Mouse (Mus musculus) mouse trophoblast stem cell (cell line): ENCODE data around the gene Ccdc63.
"Not testable (repeated sequence)": the region's sequence is repeated elsewhere in the genome, so short reads cannot be mapped to it uniquely, and the experiment has no call there.

Experiments used
- in situ Hi-C, 2 experiments: fragments of 300-500 bp; cut with MseI, MboI; formaldehyde crosslinking; loops; 2 replicates in 1 of 2; 3 replicates in 1 of 2; pipeline ENCODE4 v1.15.1; 2025

Ccdc63 gene

GRCm38 (mm10) chr5:122149259-122149658 is 8.6 kb upstream of the Ccdc63 start:
- in situ Hi-C loops, result no loop called here

- in situ Hi-C loops, result no loop called here
Observed at GRCm38 (mm10) chr5:122148107-122148506, 7.5 kb upstream of the Ccdc63 start.

GRCm38 (mm10) chr5:122146609-122147008 is 6.0 kb upstream of the Ccdc63 start:
- in situ Hi-C loops, result no loop called here

GRCm38 (mm10) chr5:122146056-122146580 is 5.5 kb upstream of the Ccdc63 start:
- in situ Hi-C loops, result no loop called here

- in situ Hi-C loops, result no loop called here
Observed at GRCm38 (mm10) chr5:122145381-122146055, 4.9 kb upstream of the Ccdc63 start.

- in situ Hi-C loops, result no loop called here
Observed at GRCm38 (mm10) chr5:122144825-122145224, 4.2 kb upstream of the Ccdc63 start.

- in situ Hi-C loops, result no loop called here
Observed at GRCm38 (mm10) chr5:122143543-122143942, 2.9 kb upstream of the Ccdc63 start.

- in situ Hi-C loops, result no loop called here
Observed at GRCm38 (mm10) chr5:122142230-122142992, 1.8 kb upstream of the Ccdc63 start.

GRCm38 (mm10) chr5:122139771-122140170 is 852 bp downstream of the Ccdc63 start:
- in situ Hi-C loops, result not testable (repeated sequence)

- in situ Hi-C loops, result no loop called here
Observed at GRCm38 (mm10) chr5:122138856-122139255, 1.8 kb downstream of the Ccdc63 start.

- in situ Hi-C loops, result no loop called here
Observed at GRCm38 (mm10) chr5:122136508-122137408, 3.9 kb downstream of the Ccdc63 start.

- in situ Hi-C loops, result no loop called here
Observed at GRCm38 (mm10) chr5:122135290-122135882, 5.2 kb downstream of the Ccdc63 start.

- in situ Hi-C loops, result no loop called here
Observed at GRCm38 (mm10) chr5:122134395-122135289, 6.0 kb downstream of the Ccdc63 start.

GRCm38 (mm10) chr5:122133050-122133389 is 7.6 kb downstream of the Ccdc63 start:
- in situ Hi-C loops, result no loop called here

- in situ Hi-C loops, result no loop called here
Observed at GRCm38 (mm10) chr5:122132167-122133049, 8.2 kb downstream of the Ccdc63 start.

- in situ Hi-C loops, result no loop called here
Observed at GRCm38 (mm10) chr5:122131076-122132051, 9.3 kb downstream of the Ccdc63 start.

- in situ Hi-C loops, result no loop called here
Observed at GRCm38 (mm10) chr5:122130341-122130998, 10.2 kb downstream of the Ccdc63 start.
